Mouse (Mus musculus) kidney, postnatal 0 days (tissue): ENCODE results near the gene Col8a2. TPM values are rescaled to one million over a fixed set of nuclear protein-coding genes. Genes with fewer than 3 reads are reported as not detected.

Experiments used
- ATAC-seq: fragments of 200-750 bp; cut with Nextera tagmentation; replicated peaks from 2 replicates; pipeline ENCODE4 v1.8.0; 2017; ENCODE audit warnings: low read depth, moderate number of reproducible peaks, moderate TSS enrichment, moderate library complexity; ENCODE audit not compliant: low FRiP score
- DNase-seq: peaks from one replicate; pipeline ENCODE4 v3.0.0-alpha.2; 2016; ENCODE audit warnings: low spot score
- H3K27ac ChIP-seq: fragments of 300-500 bp; sonication (generic); 2 replicates; pipeline ENCODE4 v1.5.1; 2014; ENCODE audit warnings: mild to moderate bottlenecking
- H3K27me3 ChIP-seq: fragments of 300-500 bp; sonication (generic); 2 replicates; pipeline ENCODE4 v1.6.1; 2014; ENCODE audit warnings: low read length, mixed read lengths; ENCODE audit not compliant: insufficient read depth
- H3K36me3 ChIP-seq: fragments of 300-500 bp; sonication (generic); 2 replicates; pipeline ENCODE4 v1.6.1; 2014; ENCODE audit warnings: low read length, mixed read lengths; ENCODE audit not compliant: insufficient read depth
- H3K4me1 ChIP-seq: fragments of 300-500 bp; sonication (generic); replicated peaks from 2 replicates; pipeline ENCODE4 v1.6.1; 2014; ENCODE audit warnings: antibody characterized with exemption, low read length, mixed read lengths; ENCODE audit not compliant: insufficient read depth
- H3K4me2 ChIP-seq: fragments of 300-500 bp; sonication (generic); 2 replicates; pipeline ENCODE4 v1.6.1; 2014; ENCODE audit warnings: mild to moderate bottlenecking, low read length, moderate library complexity, mixed read lengths
- H3K4me3 ChIP-seq: fragments of 300-500 bp; sonication (generic); replicated peaks from 2 replicates; pipeline ENCODE4 v1.5.1; 2014; ENCODE audit warnings: low read depth, low read length
- H3K9ac ChIP-seq: fragments of 300-500 bp; sonication (generic); 2 replicates; pipeline ENCODE4 v1.6.1; 2014; ENCODE audit warnings: low read depth, low read length
- H3K9me3 ChIP-seq: fragments of 300-500 bp; sonication (generic); replicated peaks from 2 replicates; pipeline ENCODE4 v1.6.1; 2016; ENCODE audit warnings: low read length, inconsistent platforms, mixed read lengths
- CTCF ChIP-seq: IDR thresholded peaks from 2 replicates; pipeline ENCODE4 v1.5.1; 2016; ENCODE audit warnings: antibody characterized with exemption, low read depth, mild to moderate bottlenecking, moderate library complexity
- WGBS: fragments of 180-500 bp; shearing (Covaris S2); extraction: QIAGEN DNeasy Blood & Tissue Kit; methylation state at CpG from one replicate; pipeline ENCODE4 v1.1.7; 2014; 5-methylcytosine and 5-hydroxymethylcytosine counted together
- polyA plus RNA-seq: library from polyadenylated mRNA; unstranded; fragments of >200 nt; fragmentation: Nextera tagmentation; extraction: Ambion mirVana; gene quantifications from 2 replicates; pipeline ENCODE4 v1.2.1, GENCODE M21; 2015

Col8a2 gene
- polyA plus RNA-seq, 1 experiment from 2014 or later, result 8.1 TPM

DNA sequence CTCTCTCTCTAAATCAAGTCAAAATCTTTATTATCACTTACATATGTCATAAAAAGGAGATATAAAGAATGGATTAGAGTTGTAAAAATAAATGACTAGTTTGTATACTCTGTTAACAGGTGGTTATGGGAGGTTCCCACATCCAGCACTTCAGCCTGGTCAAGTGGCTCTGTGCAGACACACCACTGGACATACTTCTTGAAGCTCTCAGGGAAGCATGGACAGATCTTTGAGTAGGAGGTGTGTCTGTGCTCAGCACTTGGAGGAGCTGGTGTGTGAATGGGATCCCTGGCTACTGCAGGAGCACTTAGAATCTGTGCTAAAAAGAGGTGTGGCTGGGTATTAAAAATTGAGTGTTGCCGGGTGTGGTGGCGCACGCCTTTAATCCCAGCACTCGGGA is 43.7 kb downstream of the Col8a2 start:
- H3K4me3 ChIP-seq, result no peak overlapping the region
- no peak overlapping the region for H3K27ac ChIP-seq
- no peak for ATAC-seq
- no peak overlapping the region for H3K4me2 ChIP-seq
- DNase-seq, result no peak
- H3K36me3 ChIP-seq, result no peaks in the 10 kb centered on the region
- TF ChIP-seq CTCF, result no peak
- no peak overlapping the region for H3K9ac ChIP-seq
- H3K9me3 ChIP-seq, result no peaks in the 10 kb centered on the region
- H3K4me1 ChIP-seq, result peaks cover 3% of the 10 kb centered on the region; the same call in 1 of the 2 replicates
- 96% methylated on average over 4 of the region's 4 CpGs for WGBS
- no peaks in the 10 kb centered on the region for H3K27me3 ChIP-seq

DNA sequence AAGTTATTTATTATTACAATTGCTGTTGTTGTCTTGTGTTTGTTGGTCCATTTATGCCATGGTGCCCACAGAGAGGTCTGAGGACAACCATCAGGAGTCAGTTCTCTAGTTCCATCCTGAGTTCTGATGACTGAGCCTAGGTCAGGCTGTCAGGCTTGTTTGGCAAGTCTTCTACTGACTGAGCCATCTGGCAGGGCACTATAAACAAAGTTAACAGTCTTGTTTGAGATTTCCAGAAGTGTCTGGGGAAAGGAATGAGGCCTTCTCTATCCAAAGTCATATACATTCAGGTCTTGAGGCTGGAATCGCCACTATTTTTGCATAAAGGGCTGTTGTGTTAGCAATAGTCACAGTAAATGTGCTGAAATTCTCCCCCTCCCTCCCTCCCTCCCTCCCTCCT is 45.2 kb downstream of the Col8a2 start:
- DNase-seq (no peak), ATAC-seq (no peak)
- H3K4me3 ChIP-seq, result no peak overlapping the region
- H3K9ac ChIP-seq, result no peak overlapping the region
- H3K36me3 ChIP-seq, result no peaks in the 10 kb centered on the region
- H3K4me1 ChIP-seq, result no peaks in the 10 kb centered on the region
- H3K27me3 ChIP-seq, result no peaks in the 10 kb centered on the region
- H3K9me3 ChIP-seq, result no peaks in the 10 kb centered on the region
- WGBS, result 70% methylated on average over 1 of the region's 1 CpGs
- H3K4me2 ChIP-seq, result no peak overlapping the region
- no peak overlapping the region for H3K27ac ChIP-seq
- no peak for TF ChIP-seq CTCF

DNA sequence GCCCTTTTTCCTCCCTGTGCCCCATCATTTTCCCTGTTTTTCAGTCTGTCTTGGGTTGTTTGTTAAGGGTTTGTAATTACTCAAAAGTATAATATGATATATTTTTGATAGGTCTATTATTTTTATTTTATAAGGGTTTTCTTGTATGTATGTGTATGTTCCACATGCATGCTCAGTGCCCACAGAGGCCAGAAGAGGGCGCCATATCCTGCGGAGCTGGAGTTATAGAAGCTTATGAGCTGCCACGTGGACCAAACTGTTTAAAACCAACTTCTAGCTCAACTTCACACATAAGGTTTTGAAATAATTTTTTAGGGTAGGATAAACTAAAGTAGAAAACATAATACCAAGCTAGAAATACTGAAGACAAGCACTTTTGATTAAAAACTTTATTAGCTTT is 45.8 kb downstream of the Col8a2 start:
- H3K36me3 ChIP-seq, result no peaks in the 10 kb centered on the region
- H3K4me1 ChIP-seq, result no peaks in the 10 kb centered on the region
- peak; percentile 15 for DNase-seq
- H3K4me2 ChIP-seq, result no peak overlapping the region
- no peak overlapping the region for H3K9ac ChIP-seq
- H3K27ac ChIP-seq, result no peak overlapping the region
- peak; percentile 55; the same call in 1 of the 2 replicates for TF ChIP-seq CTCF
- no peak overlapping the region for H3K4me3 ChIP-seq
- H3K27me3 ChIP-seq, result no peaks in the 10 kb centered on the region
- WGBS, result 52% methylated on average over 3 of the region's 3 CpGs
- no peaks in the 10 kb centered on the region for H3K9me3 ChIP-seq
- ATAC-seq, result no peak

DNA sequence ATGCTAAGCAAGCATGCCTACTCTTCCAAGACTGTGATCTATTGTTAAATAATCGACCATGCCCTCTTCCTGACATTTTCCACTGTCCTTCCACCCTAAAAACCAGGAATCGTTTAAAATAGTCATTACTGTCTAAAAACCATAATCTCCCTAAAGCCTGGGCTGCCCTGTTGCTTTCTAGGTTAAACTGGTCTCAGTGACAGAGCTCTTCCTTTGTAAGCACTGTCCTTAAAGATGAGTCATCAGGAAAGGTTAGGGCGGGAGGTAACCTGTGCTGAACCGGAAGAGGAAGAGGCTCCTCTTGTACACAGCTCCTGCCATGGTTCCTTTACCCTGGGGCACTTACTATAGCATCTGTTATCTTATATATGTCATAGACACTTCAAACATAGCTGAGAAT is 52.9 kb downstream of the Col8a2 start:
- no peaks in the 10 kb centered on the region for H3K36me3 ChIP-seq

DNA sequence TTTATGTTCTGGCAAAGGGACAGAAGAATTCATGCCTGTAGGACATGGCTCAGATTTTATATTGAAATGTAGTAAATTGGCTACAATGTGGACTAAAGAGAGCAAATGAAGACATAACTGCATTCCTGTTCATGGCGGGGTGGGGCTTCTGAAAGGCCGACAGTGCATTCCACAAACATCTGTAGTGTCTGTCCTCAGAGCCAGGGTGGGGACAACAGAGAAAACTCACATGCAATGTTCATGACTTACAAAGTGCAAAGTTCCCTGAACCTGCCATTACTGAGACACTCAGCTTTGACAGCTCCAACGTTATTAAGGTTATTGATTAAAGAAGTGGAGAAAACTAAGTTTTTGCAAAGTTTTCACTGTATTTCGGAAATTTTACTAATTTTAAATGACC is 56.9 kb downstream of the Col8a2 start:
- ATAC-seq (no peak), DNase-seq (no peak)
- Histone ChIP-seq H3K4me3 (no peak overlapping the region), H3K36me3 (0 out of 2 replicates have a peak, but pooled peaks cover 6% of the 10 kb centered on the region), H3K4me2 (no peak overlapping the region), H3K9me3 (no peaks in the 10 kb centered on the region), H3K27me3 (no peaks in the 10 kb centered on the region), H3K9ac (no peak overlapping the region), H3K4me1 (no peaks in the 10 kb centered on the region), H3K27ac (no peak overlapping the region)
- WGBS, result 72% methylated on average over 4 of the region's 4 CpGs
- no peak for TF ChIP-seq CTCF

More for the DNA sequence above, 52.9 kb downstream of the Col8a2 start:
- H3K27me3 ChIP-seq, result no peaks in the 10 kb centered on the region
- no peak overlapping the region for H3K4me2 ChIP-seq
- 47% methylated on average over 4 of the region's 4 CpGs for WGBS
- no peaks in the 10 kb centered on the region for H3K4me1 ChIP-seq
- no peak for DNase-seq
- H3K27ac ChIP-seq, result no peak overlapping the region
- no peaks in the 10 kb centered on the region for H3K9me3 ChIP-seq
- no peak overlapping the region for H3K9ac ChIP-seq
- H3K4me3 ChIP-seq, result no peak overlapping the region
- no peak for ATAC-seq
- TF ChIP-seq CTCF, result no peak

DNA sequence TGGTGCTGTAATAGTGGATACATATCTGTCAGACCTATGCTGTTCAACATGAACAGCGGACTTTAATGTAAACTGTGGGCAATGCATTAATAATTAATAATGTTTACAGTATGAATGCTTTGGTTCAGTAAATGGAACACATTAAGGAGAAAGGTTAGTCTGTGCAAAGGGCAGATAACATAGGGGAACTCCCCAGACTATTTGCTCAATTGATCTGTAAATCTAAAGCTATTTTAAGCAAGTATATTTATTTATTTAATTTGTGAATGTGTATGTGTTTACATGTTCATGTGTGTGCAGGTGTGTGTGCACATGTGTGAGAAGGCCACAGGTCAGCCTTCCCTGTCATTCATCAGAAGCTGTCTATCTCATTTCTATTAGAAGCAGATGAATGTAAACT is 73.5 kb downstream of the Col8a2 start:
- H3K36me3 ChIP-seq, result peaks cover 13% of the 10 kb centered on the region; the same call in 1 of the 2 replicates
- H3K27ac ChIP-seq, result no peak overlapping the region
- 92% methylated on average over 1 of the region's 1 CpGs for WGBS
- H3K9ac ChIP-seq, result no peak overlapping the region
- H3K4me2 ChIP-seq, result no peak overlapping the region
- DNase-seq (no peak), ATAC-seq (no peak)
- no peaks in the 10 kb centered on the region for H3K4me1 ChIP-seq
- no peaks in the 10 kb centered on the region for H3K9me3 ChIP-seq
- TF ChIP-seq CTCF, result no peak
- H3K27me3 ChIP-seq, result no peaks in the 10 kb centered on the region
- no peak overlapping the region for H3K4me3 ChIP-seq

Other genes starting within 250 kb of the Col8a2 start
- gene Mrps15, start 239.9 kb upstream of the Col8a2 start, polyA plus RNA-seq, result 131 and 134 TPM in 2 replicates
- 13.6 and 16.2 TPM in 2 replicates for gene Oscp1, start 228.2 kb upstream of the Col8a2 start, polyA plus RNA-seq
- gene Lsm10, start 190.2 kb upstream of the Col8a2 start, polyA plus RNA-seq, result 58.5 and 59.0 TPM in 2 replicates
- gene Stk40, start 182.8 kb upstream of the Col8a2 start, polyA plus RNA-seq, result 27.1 and 28.7 TPM in 2 replicates
- gene Eva1b, start 139.0 kb upstream of the Col8a2 start, polyA plus RNA-seq, result 130 and 149 TPM in 2 replicates
- gene Sh3d21, start 123.3 kb upstream of the Col8a2 start, polyA plus RNA-seq, result 9.2 and 9.7 TPM in 2 replicates
- gene Thrap3, start 84.0 kb upstream of the Col8a2 start, polyA plus RNA-seq, result 136 and 156 TPM in 2 replicates
- 22.4 and 27.3 TPM in 2 replicates for gene Map7d1, start 30.4 kb upstream of the Col8a2 start, polyA plus RNA-seq
- 115 and 121 TPM in 2 replicates for gene Trappc3, start 24.5 kb upstream of the Col8a2 start, polyA plus RNA-seq
- gene Adprhl2, start 34.9 kb downstream of the Col8a2 start, polyA plus RNA-seq, result 64.5 and 65.2 TPM in 2 replicates
- gene Tekt2, start 38.9 kb downstream of the Col8a2 start, polyA plus RNA-seq, result 2.1 TPM in 2 replicates
- gene Ago3, start 142.8 kb downstream of the Col8a2 start, polyA plus RNA-seq, result 8.7 and 9.8 TPM in 2 replicates
- 4.4 TPM in 2 replicates for gene Ago1, start 181.8 kb downstream of the Col8a2 start, polyA plus RNA-seq
- 1.4 and 1.8 TPM in 2 replicates for gene Ago4, start 246.7 kb downstream of the Col8a2 start, polyA plus RNA-seq